Mouse (Mus musculus) cerebellum, postnatal 4 days (tissue): ENCODE measurements around the gene Chst15.
A peak's percentile ranks its signal among the peaks of the same experiment; 100 is the strongest.

Source experiments
- DNase-seq, 2 experiments: peaks; one replicate each; pipeline ENCODE4 v3.0.0; 2022; ENCODE audit warnings: low spot score in 2 of 2, mixed read lengths in 1 of 2

Chst15 gene

DNA sequence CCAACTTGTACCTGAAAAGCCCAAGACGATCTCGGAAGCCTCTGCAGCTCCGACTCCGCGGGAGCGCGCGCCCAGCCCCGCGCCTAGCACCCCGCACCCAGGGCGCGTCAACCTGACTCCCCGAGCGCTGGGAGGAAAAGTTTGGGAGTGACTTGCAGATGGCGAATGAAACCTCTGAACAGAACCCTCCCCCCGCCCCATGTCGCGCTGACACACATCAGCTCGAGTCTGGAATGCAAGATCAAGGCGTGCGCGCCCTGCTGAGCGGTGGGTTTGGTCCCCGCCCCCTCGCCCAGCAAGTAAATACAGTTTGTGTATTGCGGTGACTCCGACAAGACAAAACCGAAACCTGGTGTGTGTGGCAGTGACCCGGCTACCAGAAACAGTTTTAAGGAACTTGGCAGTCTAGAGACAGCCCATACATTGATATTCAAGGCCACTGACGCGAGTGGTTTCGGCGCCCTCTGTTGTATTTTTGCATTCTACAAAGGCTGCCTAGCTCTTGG lies at the start of gene Chst15:
Gene Chst15 (minus strand): TSS at position 193 of the 506 bp plus-strand sequence.
- peak in 1 of 2 experiments; percentile 55 for DNase-seq

DNA sequence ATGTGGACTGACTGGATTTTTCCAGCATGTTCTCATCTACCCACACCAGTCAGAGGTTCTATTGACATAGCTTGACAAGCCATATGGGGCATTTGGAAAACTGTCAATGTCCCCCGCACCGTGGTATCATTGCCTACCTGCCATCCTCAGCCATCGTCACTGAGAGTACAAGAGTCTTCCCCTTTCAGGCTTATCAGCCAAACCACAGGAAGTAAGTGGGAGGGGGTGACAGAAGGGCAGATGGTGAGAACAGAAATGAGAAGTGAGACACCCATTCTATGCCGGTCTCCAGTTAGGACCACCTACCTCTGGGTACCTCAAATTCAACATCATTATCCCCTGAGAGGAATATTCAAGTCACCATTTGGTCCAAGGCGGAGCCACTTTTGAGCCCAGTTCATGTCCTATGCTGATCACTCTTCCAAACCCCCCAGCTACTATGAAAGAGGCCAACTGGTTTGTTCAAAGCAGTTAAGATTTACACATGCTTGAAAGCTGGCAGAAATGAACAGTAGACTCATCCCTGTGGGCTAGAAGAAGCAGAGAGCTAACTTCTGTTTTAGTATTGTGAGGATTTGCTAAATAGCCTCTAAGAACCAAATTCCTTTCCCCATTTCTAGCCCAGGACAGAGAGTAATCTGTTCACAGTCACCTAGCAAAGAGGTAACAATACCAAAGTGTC lies 48.8 kb upstream of the Chst15 start:
- DNase-seq: no peak

DNA sequence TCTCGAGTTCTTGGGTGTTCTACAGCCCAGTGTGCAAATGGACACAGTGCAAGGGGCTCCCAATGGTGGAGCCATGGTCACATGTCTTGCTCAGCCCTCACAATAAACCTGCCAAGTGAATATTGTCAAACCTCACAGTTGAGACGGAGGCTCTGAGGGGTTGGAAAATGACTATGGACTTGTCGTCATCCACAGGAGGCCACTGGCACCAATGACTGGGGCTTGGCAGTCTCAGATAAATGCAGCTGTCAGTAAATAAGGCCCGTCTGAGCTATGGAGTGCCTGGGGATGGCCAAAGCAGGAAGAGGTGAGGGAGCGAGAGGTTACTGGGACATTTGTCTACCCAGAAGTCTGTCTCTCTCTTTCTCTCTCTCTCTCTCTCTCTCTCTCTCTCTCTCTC lies 48.1 kb upstream of the Chst15 start:
- no peak for DNase-seq

DNA sequence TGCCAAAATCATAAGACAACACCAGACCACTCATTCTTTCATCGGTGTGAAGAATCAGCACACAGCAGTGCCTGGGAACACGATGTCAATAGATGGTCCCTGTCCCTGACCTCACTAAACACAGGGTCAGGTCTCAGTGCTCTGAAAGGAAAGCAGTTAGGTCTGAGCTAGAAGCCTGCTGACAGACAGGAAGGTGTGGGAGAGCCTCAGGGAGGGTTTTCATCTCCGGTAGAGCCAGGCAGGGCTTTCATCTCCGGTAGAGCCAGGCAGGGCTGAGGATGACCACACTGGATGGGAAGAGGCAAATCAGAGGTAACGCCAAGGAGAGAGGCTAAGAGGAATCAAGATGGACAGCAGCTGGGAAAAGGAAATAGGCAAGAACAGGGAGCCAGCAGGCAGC lies 47.5 kb upstream of the Chst15 start:
- DNase-seq: no peak

DNA sequence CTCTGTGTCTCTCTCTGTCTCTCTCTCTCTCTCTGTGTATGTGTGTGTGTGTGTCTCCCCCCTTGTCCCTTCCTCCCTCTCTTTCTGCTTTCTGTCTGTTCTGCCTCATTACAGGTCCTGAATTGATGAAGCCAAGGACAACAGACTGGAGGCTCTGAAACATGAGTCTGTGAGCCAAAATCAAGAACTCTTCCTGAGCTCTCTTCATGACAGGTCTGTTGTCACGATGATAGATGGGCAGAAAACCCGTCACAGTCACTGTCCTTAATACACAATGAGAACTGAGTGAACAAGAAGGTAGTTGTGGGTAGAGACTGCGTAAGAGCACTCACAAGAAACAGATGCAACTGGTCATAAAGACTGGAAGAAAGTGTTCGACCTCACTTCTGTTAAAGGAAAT lies 43.3 kb upstream of the Chst15 start:
- no peak for DNase-seq

DNA sequence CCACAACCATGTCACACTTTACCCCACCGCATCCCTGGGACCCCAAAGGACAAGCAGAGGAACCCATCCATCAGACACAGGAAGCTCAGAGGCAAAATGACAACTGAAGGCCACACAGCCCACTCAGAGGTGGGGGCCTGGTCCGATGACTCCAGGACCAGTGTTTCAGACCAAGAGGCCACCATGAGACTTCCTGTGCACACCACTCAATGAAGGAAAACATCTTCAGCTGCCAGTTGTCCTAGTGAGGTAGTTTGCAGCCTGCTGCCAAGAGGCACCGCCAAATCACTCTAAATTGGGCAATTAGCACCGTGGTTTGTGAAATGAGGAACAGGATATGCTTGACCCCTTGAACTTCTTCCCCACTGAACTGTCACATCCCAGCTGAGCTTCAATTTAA lies 41.7 kb upstream of the Chst15 start:
- DNase-seq: no peak

DNA sequence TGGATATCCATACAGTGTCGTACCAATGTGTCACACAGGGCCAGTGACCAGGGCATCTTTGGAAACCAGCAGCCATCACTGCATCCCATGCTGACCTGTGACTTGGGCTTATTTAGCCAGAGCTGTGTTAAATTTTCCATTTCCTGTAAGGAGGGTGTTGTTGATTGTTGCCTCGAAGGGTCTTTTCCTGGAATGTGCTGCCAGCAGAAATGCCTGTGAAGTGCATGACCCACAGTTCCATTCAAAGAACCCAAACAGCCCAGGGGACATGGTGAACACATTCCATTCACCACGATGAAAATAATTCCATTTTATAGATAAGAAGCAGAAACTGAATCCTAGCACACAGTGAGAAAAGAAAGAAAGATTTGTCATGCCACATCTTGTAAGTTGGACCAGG lies 41.2 kb upstream of the Chst15 start:
- no peak for DNase-seq

DNA sequence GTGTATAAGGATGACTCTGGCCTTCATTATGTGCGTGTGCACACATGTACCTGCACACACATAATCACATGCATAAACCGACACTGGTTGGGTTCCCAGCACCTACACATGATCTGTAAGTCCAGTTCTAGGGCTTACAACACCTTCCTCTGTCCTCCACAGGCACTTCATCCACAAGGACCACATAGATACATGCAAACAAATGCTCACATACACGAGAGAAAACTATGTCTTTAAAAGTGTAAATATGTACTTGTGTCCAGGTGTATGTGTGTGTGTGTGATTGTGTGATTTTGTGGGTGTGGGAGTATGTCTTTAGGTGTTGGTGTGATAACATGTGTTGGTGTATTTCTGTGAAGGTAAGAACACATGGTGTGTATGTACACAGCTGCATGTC lies 40.8 kb upstream of the Chst15 start:
- no peak for DNase-seq

DNA sequence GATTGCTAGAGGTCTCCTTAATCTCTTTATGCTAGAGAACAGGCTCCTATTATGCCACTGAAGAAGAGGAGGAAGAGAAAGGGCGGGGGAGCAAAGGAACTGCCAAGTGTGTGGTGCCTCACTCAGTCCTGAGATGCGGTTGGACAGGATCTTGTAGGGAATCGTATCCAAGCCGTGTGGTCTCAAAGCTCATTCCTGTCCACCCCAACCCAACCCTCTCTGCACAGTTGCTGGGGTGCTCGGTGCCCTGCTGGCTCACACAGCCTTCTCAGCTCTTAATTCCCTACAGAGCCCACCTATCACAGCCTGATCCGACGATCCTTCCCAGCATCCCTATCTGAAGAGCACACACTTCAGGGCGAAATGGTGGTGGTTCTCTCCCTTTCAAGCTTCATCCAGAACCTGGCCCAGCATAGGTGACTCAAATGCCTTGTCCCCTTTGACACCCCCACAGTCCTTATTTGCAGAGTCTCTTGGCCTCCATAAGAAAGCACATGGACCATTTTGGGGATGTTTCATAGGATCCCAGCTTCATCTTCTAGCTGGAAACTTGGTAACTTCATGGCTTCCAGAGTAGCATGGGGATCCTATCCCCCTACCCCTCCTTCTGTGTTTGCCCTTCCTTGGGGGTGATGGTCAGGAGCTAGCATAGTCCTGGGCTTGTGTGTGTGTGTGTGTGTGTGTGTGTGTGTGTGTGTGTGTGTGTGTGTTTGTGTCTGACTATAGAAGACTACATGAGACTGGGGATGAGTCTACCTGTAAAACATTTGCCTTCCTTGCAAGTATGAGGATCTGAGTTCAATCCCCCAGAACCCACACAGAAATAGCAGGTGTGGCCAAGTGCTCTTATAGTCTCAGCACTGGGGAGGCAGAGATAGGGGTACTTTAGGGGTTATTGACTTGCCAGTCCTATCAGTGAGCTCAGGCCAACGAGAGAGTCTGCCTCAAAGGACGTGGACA lies 40.1 kb upstream of the Chst15 start:
- no peak for DNase-seq

DNA sequence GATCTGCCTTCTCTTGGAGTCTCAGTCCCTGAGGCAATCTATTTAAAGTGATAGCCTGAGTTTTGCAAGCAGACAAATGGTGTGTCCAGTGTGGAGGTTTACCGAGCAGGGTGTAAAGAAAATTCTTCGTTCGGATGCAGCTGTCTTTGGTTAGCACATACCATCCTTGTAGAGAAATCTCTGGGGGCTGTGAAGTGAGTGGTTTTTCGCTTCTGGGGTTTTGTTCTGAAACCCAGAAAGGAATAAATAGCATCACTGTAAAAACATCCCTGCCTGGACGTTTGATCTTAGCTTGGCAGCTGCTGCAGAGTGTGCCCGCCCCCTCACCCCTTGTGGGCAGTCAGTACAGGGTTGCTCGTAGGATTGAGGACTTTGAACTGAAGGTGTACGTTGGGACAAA lies 39.2 kb upstream of the Chst15 start:
- DNase-seq: no peak

DNA sequence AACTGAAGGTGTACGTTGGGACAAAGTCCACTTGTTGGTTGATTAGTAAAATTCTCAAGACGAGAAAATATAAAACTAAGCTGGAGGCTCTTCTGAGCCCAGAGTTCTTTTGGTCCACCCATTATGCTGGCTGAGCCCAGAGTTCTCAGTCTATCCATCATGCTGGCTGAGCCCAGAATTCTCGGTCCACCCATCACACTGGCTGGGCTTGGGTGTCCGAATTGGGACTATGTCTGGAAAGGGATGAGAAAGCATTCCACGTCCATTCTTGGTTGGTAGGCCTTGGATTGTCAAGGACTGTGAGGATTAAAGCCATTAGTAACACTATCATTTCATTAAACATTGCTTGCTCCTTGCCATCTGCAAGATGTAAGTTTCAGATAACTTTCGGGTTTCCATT lies 38.7 kb upstream of the Chst15 start:
- no peak for DNase-seq

DNA sequence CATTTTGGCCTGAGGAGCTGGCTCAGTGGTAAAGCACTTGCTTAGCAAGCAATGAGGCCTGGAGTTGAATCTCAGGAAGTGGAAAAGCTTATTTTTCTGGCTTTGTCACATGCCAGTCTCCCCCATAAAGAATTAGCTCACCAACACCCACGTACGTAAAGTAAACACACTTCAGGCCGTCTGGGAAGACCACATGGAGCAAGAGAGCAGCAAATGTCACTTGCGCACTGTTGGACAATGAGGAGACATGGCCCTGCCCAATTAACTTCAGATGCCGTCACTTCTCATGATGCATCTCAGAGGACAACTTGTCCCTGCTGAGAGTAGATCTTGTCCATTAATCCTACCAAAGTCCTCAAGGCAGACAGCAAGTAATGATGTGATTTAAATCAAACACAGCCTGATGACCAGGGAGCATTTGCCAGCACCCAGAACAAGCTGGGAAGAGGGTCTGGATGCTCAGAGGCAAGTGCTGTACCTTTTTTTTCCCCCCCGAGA lies 32.1 kb upstream of the Chst15 start:
- DNase-seq: no peak

DNA sequence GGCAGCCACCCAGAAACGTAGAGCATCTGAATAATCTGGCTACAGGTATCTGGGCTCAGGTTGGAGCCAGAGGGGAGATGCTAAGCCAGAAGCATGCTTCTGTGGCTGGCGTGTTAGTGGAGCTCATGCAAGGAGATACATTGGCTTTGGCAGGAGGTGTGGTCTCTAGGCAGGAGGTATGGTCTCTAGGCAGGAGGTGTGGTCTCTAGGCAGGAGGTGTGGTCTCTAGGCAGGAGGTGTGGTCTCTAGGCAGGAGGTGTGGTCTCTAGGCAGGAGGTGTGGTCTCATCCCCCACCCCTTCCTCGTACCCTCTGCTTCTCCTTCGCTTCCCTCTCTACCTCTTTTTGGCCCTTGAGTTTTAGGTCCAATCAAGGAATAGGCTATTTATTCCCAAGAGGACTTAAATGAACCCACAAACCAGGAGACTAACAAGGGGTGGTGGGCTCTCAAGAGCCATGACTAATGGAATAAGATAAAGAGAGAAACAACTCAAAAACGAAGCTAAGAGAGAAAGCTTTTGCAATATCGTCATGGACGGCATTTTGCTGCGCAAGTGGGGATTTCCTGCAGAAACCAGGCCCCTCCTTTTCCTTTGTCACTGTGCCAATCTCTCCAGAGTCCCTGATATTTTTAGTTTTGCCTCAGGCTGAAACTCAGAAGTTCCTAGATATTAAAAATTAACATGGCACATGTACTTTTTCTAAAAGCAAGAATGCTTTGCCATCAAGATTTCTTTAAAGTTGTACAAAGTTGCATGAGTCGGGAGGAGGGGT lies 30.4 kb upstream of the Chst15 start:
- DNase-seq: no peak

DNA sequence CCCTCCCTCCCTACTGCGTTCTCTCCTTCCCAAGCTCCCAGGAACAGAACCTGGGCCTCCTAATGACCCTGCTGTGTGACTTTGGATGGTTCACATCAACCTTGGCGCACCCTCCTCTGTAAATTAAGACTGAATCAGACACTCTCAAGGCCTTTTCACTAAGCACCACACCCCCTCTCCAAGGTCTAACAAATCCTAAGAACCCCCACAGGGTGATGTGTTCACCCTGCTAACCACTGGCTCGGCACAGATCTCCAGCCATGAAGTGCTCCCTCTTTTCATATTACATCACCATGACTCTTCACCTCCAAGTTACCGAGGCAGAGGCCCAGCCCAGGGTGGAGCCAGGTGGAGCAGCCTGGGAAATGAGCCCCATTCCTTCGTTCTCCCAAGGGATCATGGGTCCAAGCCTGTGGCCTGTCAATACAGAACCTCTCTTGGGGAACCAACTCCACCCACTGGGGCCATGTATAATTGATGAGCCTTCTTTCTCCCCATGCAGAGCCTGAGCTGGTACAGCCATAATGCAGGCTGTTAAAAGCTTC lies 28.6 kb upstream of the Chst15 start:
- no peak for DNase-seq

DNA sequence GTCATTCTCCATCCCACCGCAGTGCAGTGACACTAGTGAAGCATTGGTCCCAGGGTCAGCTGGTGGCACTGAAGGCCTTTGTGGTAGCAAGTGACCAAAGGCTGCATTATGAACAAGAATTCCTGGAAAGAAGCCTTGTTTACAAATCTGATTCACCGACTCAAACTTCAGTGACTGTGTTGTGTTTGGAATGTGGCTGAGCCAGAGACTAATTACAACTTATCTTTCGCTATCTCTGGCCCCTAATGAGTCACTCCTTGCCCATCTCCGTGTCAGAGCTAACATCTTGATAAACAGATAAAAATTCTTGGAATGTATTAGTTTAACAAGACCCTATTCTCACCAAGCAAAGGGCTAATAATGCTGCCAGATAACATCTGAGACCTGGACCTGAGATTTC lies 27.6 kb upstream of the Chst15 start:
- no peak for DNase-seq

DNA sequence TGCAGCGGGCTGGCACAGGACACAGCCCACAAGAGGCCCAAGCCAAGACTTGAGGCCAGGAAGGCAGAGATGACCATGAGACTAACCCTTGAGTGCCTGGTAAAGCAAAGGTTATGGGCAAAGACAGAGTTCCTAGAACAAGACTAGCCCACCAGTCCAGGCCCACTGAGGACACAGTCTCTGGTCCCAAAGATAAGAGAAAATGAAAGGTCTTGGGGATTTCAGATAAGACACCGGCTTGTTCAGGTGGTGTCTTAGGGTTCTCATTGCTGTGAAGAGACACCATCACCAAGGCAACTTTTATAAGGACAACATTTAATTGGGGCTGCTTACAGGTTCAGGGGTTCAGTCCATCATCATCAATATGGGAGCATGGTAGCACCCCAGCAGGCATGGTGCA lies 26.9 kb upstream of the Chst15 start:
- DNase-seq: no peak

DNA sequence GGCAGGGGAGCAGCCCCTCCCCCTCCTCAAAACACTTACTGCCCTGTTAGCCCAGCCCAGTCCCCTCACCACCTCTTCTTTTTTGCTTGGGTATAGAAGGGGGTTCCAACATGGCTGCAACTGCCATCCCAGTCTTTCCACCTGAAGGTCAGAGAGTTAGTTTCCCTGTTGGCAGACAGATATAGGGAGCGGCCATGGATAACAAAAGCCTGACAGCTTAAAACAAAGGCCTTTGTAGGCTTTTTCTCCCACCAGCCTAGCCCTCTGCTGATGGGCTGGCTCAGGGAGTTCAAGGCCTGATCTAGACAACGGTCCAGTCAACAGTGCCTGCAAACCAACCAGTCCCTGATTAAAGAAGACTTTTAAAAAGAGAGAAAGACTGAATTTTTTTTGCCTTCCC lies 26.1 kb upstream of the Chst15 start:
- DNase-seq: no peak

DNA sequence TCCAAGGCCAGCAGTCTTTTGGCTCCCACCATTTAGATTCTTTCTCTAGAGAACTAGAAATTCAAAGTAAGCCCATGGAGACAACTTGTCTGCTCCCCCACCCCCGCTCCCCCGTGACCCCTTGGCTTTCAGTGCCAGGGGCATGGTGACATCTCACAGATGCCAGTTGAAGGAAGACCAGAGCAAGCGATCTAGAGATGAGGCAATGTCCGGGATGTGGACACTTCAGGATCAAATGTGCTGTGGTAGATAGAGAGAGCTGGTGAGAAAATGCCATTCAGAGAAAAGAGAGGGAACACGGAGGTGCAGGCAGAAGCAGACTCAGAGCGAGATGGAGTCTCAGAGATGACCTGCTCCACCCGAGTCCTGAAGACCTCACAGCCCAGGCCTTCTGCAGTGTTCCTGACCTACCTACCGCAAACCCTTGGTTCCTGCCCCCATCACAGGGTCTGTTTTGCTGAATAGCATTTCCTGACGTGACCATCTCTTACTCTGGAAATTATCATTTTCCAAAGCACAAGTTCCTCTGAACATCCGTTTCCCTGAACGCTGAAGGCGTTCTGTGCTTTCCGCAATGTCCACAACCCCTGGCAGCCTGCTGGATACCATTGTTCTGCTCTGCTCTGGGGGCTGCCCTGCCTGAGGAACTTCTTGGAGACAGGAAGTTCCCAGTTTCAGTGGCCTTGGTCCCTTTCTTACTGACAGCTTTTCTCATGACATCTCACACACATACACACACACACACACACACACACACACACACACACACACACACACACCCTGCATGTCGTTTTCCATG lies 22.2 kb upstream of the Chst15 start:
- no peak for DNase-seq

DNA sequence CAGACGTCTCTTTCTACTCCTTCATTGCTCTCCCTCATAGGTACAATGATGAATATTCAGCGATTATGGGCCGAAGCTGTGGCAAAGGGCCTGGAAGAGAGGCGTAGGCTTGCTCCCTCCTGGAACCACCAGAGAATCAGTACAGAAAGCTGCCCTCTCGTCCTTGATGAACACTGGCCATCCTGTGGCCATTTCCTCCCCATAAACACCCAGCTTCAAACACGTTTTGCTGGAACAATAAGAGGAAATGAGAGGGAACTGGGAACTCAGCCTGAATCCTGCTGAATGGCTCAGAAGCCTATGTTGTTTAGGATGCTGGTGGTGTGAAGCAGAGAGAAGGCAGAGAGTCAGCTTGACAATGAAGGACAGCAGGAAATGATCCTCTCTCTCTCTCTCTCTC lies 21.3 kb upstream of the Chst15 start:
- DNase-seq: no peak

DNA sequence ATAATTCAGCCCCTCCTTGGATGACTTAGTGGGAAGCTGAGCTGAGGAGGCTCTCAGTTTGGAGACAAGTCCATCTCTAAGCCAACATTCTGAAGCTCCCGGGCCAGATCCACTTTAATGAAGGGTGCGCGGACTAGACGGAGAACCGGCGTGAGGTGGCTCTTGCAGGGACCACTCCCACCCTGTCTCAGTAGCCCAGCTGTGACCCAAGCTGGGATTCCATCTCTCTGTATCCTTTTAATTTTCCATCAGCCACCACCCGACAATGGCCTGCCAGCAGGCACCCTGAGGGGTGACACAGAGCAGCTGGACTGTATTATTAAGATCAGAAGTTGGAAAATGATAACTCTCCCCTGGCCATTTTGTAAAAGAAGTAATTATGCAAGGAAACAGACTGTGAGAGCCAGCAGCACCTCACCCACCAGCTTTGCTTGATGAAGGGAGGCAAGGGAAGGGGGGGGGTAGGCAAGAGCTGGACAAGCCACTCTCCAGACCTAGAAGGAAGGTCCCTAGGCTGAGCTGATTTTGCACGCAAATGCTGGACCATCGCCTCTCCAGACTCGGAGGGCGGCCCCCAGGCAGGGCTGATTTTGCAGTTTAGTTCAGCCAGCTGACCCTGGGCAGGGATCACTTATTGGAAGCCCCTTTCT lies 20.4 kb upstream of the Chst15 start:
- no peak for DNase-seq
